7 mouse cellular contexts compared by ENCODE assay signal in genomic region chr6:77243541-77244231, GRCm38 (mm10). TPM values are rescaled to one million over a fixed set of nuclear protein-coding genes. Genes with fewer than 3 reads are reported as not detected.
DNase-seq lines count a peak whose midpoint lies in the region; ATAC-seq and TF ChIP-seq lines count a peak whose summit lies in the region.

No protein-coding gene starts in this region.

- peak; percentile 72 for DNase-seq in ES-CJ7 (ENCODE audit: low read depth, low spot score)
- DNase-seq in embryonic facial prominence, embryonic 11.5 days (ENCODE audit: low spot score), result peak; percentile 61
- DNase-seq in right cerebral cortex, postnatal 25 days, result peak; percentile 63
- no peak for DNase-seq in urinary bladder, postnatal 25 days (ENCODE audit: low spot score)

- under 1% methylated on average over 43 of the region's 43 CpGs for WGBS in embryonic facial prominence, embryonic 11.5 days
- under 1% methylated on average over 43 of the region's 43 CpGs for WGBS in intestine, postnatal 0 days
- WGBS in liver, embryonic 12.5 days (ENCODE audit: insufficient replicate concordance), result 3% methylated on average over 43 of the region's 43 CpGs

- H3K9ac ChIP-seq in embryonic facial prominence, embryonic 11.5 days (replicated peaks; ENCODE audit: low read length), result peak overlapping the region; percentile 39
- H3K9ac ChIP-seq in intestine, postnatal 0 days (ENCODE audit: low read depth, low read length), result no peak overlapping the region
- no peak overlapping the region for H3K9ac ChIP-seq in liver, embryonic 12.5 days

- H3K4me2 ChIP-seq in embryonic facial prominence, embryonic 11.5 days (ENCODE audit: low read depth, low read length), result peak overlapping the region; percentile 92
- H3K4me2 ChIP-seq in intestine, postnatal 0 days (replicated peaks; ENCODE audit: low read depth), result peak overlapping the region; percentile 65
- H3K4me2 ChIP-seq in liver, embryonic 12.5 days, result peak overlapping the region; percentile 52

- H3K27ac ChIP-seq in embryonic facial prominence, embryonic 11.5 days (replicated peaks; ENCODE audit: low read depth, low read length), result no peak overlapping the region
- H3K27ac ChIP-seq in intestine, postnatal 0 days (ENCODE audit: low read depth, low read length), result no peak overlapping the region
- no peak overlapping the region for H3K27ac ChIP-seq in liver, embryonic 12.5 days

- no peak for TF ChIP-seq CTCF in E14TG2a.4 (conservative IDR thresholded peaks at IDR 0.05; ENCODE audit: low read length)
- 0 out of 2 replicates have a peak, but pooled peaks have one; percentile 0 for TF ChIP-seq CTCF in intestine, postnatal 0 days (IDR thresholded peaks at IDR 0.05; ENCODE audit: low read depth)

- H3K27me3 ChIP-seq in E14TG2a.4 (ENCODE audit: insufficient read depth, low read length), result peaks cover 66% of the 10 kb centered on the region
- H3K27me3 ChIP-seq in embryonic facial prominence, embryonic 11.5 days (ENCODE audit: control insufficient read depth, insufficient read depth, low read length), result peaks cover 30% of the 10 kb centered on the region
- H3K27me3 ChIP-seq in intestine, postnatal 0 days (replicated peaks; ENCODE audit: control insufficient read depth, insufficient read depth, low read length), result peaks cover 28% of the 10 kb centered on the region
- H3K27me3 ChIP-seq in liver, embryonic 12.5 days (replicated peaks), result peaks cover 57% of the 10 kb centered on the region

- ATAC-seq in embryonic facial prominence, embryonic 11.5 days (replicated peaks; ENCODE audit: insufficient number of reproducible peaks, low FRiP score, low TSS enrichment, low read depth), result peak; percentile 71
- no peak for ATAC-seq in intestine, postnatal 0 days
- ATAC-seq in liver, embryonic 12.5 days, result no peak

- peaks cover 22% of the 10 kb centered on the region for H3K4me1 ChIP-seq in E14TG2a.4 (replicated peaks; ENCODE audit: low read depth, low read length)
- H3K4me1 ChIP-seq in embryonic facial prominence, embryonic 11.5 days (ENCODE audit: control insufficient read depth, insufficient read depth, low read length), result no peaks in the 10 kb centered on the region; the same call in 1 of the 2 replicates
- no peaks in the 10 kb centered on the region for H3K4me1 ChIP-seq in intestine, postnatal 0 days (replicated peaks; ENCODE audit: control insufficient read depth, insufficient read depth, low read length)
- no peaks in the 10 kb centered on the region for H3K4me1 ChIP-seq in liver, embryonic 12.5 days

- H3K9me3 ChIP-seq in E14TG2a.4 (ENCODE audit: low read length), result no peaks in the 10 kb centered on the region
- H3K9me3 ChIP-seq in embryonic facial prominence, embryonic 11.5 days (replicated peaks; ENCODE audit: control insufficient read depth, low read length), result no peaks in the 10 kb centered on the region
- H3K9me3 ChIP-seq in intestine, postnatal 0 days (ENCODE audit: control insufficient read depth), result no peaks in the 10 kb centered on the region
- no peaks in the 10 kb centered on the region for H3K9me3 ChIP-seq in liver, embryonic 12.5 days (replicated peaks)

- peak overlapping the region; percentile 71 for H3K4me3 ChIP-seq in E14TG2a.4 (replicated peaks; ENCODE audit: low read length)
- H3K4me3 ChIP-seq in embryonic facial prominence, embryonic 11.5 days (ENCODE audit: low read depth, low read length), result peak overlapping the region; percentile 48
- peak overlapping the region; percentile 40 for H3K4me3 ChIP-seq in intestine, postnatal 0 days (ENCODE audit: low read depth, low read length)
- H3K4me3 ChIP-seq in liver, embryonic 12.5 days, result peak overlapping the region; percentile 15; the same call in 1 of the 2 replicates

- H3K36me3 ChIP-seq in E14TG2a.4 (ENCODE audit: insufficient read depth, low read length), result no peaks in the 10 kb centered on the region
- no peaks in the 10 kb centered on the region for H3K36me3 ChIP-seq in embryonic facial prominence, embryonic 11.5 days (replicated peaks; ENCODE audit: control insufficient read depth, insufficient read depth, low read depth, low read length)
- no peaks in the 10 kb centered on the region for H3K36me3 ChIP-seq in intestine, postnatal 0 days (ENCODE audit: control insufficient read depth, insufficient read depth)
- no peaks in the 10 kb centered on the region for H3K36me3 ChIP-seq in liver, embryonic 12.5 days

RNA-seq across cellular contexts. Expression of gene Lrrtm1, which starts 1.2 kb away (rescaled TPM):
- polyA plus RNA-seq in embryonic facial prominence, embryonic 11.5 days (2014; fragmentation: Nextera tagmentation; extraction: Ambion mirVana), result 3.7 and 4.1 TPM in 2 replicates
- 1.4 and 1.6 TPM in 2 replicates for polyA plus RNA-seq in intestine, postnatal 0 days (2015; fragmentation: Nextera tagmentation; extraction: Ambion mirVana)
- polyA plus RNA-seq in liver, embryonic 12.5 days (2016; fragmentation: Nextera tagmentation; extraction: Ambion mirVana), result 0.33 and 0.45 TPM in 2 replicates

Comparison
In these comparisons a context has a peak if more than half of its experiments do, and no peak if none do; other contexts are left out.
1. H3K4me3 ChIP-seq: peak in every context shown above with its lines; median percentile 71 in E14TG2a.4; 48 in embryonic facial prominence, embryonic 11.5 days; 40 in intestine, postnatal 0 days; 15 in liver, embryonic 12.5 days.